Mouse (Mus musculus): ENCODE measurements at regions not wholly inside any gene's neighbourhood (a gene's known extent, or its start where the extent isn't known, plus 50 kb on each side); places are given as distances from the start of the nearest gene placed in this dataset.

DNA sequence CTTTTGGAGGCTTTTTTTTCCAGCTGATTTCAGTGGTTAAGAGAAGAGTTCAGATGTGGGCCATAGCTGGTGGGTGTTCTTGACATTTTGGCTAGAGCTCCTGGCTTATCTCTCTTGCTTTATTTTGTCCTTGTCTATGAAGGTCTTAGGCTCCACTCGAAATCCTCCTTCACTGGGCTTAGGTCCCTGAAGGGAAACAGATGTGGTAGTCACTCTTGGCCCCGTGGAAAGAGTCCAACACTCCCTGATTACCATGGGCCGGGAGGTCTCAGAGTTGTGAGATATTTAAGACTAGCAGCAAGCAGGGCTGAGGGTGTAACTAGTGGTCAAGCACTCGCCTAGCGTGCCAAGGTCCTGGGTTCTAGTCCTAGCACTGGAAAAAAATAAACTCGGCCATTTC, 349.3 kb downstream of the Med13l start:
- TF ChIP-seq GATA1 (IDR thresholded peaks at IDR 0.05; ENCODE audit: low read length), result no peak
- TF ChIP-seq TAL1 (IDR thresholded peaks at IDR 0.05; ENCODE audit: low read length), result no peak
